Mouse (Mus musculus): ENCODE data around the gene Spib. TPM values are rescaled to one million over a fixed set of nuclear protein-coding genes. Genes with fewer than 3 reads are reported as not detected.

Spib gene
- polyA plus RNA-seq, 1 experiment from 2014 or later, result 0.72 TPM

Small RNA genes within 50 kb of the gene (microRNA-seq; reads per million reads assigned to microRNA genes)
- gene Mir7053, result not detected

Other genes with a start within 250 kb of the Spib start
- 24.0 and 31.1 TPM in 2 replicates for gene Clec11a, start 225.2 kb downstream of the Spib start, polyA plus RNA-seq (2015; fragmentation: Nextera tagmentation; extraction: Ambion mirVana)
- gene Shank1, start 221.8 kb downstream of the Spib start, polyA plus RNA-seq (2015; fragmentation: Nextera tagmentation; extraction: Ambion mirVana), result 2.4 and 3.2 TPM in 2 replicates
- gene Syt3, start 148.0 kb downstream of the Spib start, polyA plus RNA-seq (2015; fragmentation: Nextera tagmentation; extraction: Ambion mirVana), result 2.2 and 3.2 TPM in 2 replicates
- gene 1700008O03Rik, start 146.3 kb downstream of the Spib start, polyA plus RNA-seq (2015; fragmentation: Nextera tagmentation; extraction: Ambion mirVana), result 0.43 and 0.58 TPM in 2 replicates
- 0.55 and 0.87 TPM in 2 replicates for gene Lrrc4b, start 103.1 kb downstream of the Spib start, polyA plus RNA-seq (2015; fragmentation: Nextera tagmentation; extraction: Ambion mirVana)
- 0.29 and 0.56 TPM in 2 replicates for gene Aspdh, start 66.7 kb downstream of the Spib start, polyA plus RNA-seq (2015; fragmentation: Nextera tagmentation; extraction: Ambion mirVana)
- gene Josd2, start 64.1 kb downstream of the Spib start, polyA plus RNA-seq (2015; fragmentation: Nextera tagmentation; extraction: Ambion mirVana), result 92.9 and 121 TPM in 2 replicates
- 103 and 116 TPM in 2 replicates for gene Emc10, start 35.5 kb downstream of the Spib start, polyA plus RNA-seq (2015; fragmentation: Nextera tagmentation; extraction: Ambion mirVana)
- gene Fam71e1, start 35.5 kb downstream of the Spib start, polyA plus RNA-seq (2015; fragmentation: Nextera tagmentation; extraction: Ambion mirVana), result 9.7 and 12.8 TPM in 2 replicates
- gene Mybpc2, start 7.4 kb downstream of the Spib start, polyA plus RNA-seq (2015; fragmentation: Nextera tagmentation; extraction: Ambion mirVana), result 0.13 and 0.16 TPM in 2 replicates
- 75.7 and 83.6 TPM in 2 replicates for gene Pold1, start 16.8 kb upstream of the Spib start, polyA plus RNA-seq (2015; fragmentation: Nextera tagmentation; extraction: Ambion mirVana)
- 71.9 and 79.8 TPM in 2 replicates for gene Nr1h2, start 21.9 kb upstream of the Spib start, polyA plus RNA-seq (2015; fragmentation: Nextera tagmentation; extraction: Ambion mirVana)
- gene Napsa, start 40.3 kb upstream of the Spib start, polyA plus RNA-seq (2015; fragmentation: Nextera tagmentation; extraction: Ambion mirVana), result 2.1 and 3.6 TPM in 2 replicates
- gene Kcnc3, start 58.6 kb upstream of the Spib start, polyA plus RNA-seq (2015; fragmentation: Nextera tagmentation; extraction: Ambion mirVana), result 0.16 and 0.20 TPM in 2 replicates
- gene Myh14, start 138.8 kb upstream of the Spib start, polyA plus RNA-seq (2015; fragmentation: Nextera tagmentation; extraction: Ambion mirVana), result 5.4 and 6.4 TPM in 2 replicates
- gene Izumo2, start 176.7 kb upstream of the Spib start, polyA plus RNA-seq (2015; fragmentation: Nextera tagmentation; extraction: Ambion mirVana), result not detected in 2 replicates
- 30.4 and 30.8 TPM in 2 replicates for gene Vrk3, start 216.3 kb upstream of the Spib start, polyA plus RNA-seq (2015; fragmentation: Nextera tagmentation; extraction: Ambion mirVana)
- gene Zfp473, start 219.0 kb upstream of the Spib start, polyA plus RNA-seq (2015; fragmentation: Nextera tagmentation; extraction: Ambion mirVana), result 1.7 TPM in 2 replicates